Mouse (Mus musculus) adrenal gland, postnatal 14 days (tissue): ENCODE measurements around the gene Gm17622. TPM values are rescaled to one million over a fixed set of nuclear protein-coding genes. Genes with fewer than 3 reads are reported as not detected.

Source experiments
- DNase-seq: peaks from one replicate; pipeline ENCODE4 v3.0.0; 2021; ENCODE audit warnings: mixed read lengths
- total RNA-seq: library from RNA; stranded (reverse); gene quantifications from 2 replicates; pipeline ENCODE4 v1.2.3, GENCODE M21; 2021

The Gm17622 gene
- total RNA-seq, 1 experiment from 2014 or later, result not detected

- no peak for DNase-seq
Observed at GRCm38 (mm10) chr13:96511262-96511661, 20.7 kb downstream of the Gm17622 start.

GRCm38 (mm10) chr13:96511893-96512292, 21.4 kb downstream of the Gm17622 start:
- no peak for DNase-seq

- DNase-seq, result no peak
Observed at GRCm38 (mm10) chr13:96514154-96514942, 23.8 kb downstream of the Gm17622 start.

GRCm38 (mm10) chr13:96516249-96516648, 25.7 kb downstream of the Gm17622 start:
- DNase-seq, result no peak

- no peak for DNase-seq
Observed at GRCm38 (mm10) chr13:96517335-96517734, 26.8 kb downstream of the Gm17622 start.

GRCm38 (mm10) chr13:96521294-96521693, 30.8 kb downstream of the Gm17622 start:
- no peak for DNase-seq

- DNase-seq, result no peak
Observed at GRCm38 (mm10) chr13:96527022-96527421, 36.5 kb downstream of the Gm17622 start.

GRCm38 (mm10) chr13:96527856-96528255, 37.3 kb downstream of the Gm17622 start:
- no peak for DNase-seq

GRCm38 (mm10) chr13:96528776-96529175, 38.2 kb downstream of the Gm17622 start:
- no peak for DNase-seq

GRCm38 (mm10) chr13:96529542-96529941, 39.0 kb downstream of the Gm17622 start:
- no peak for DNase-seq

GRCm38 (mm10) chr13:96530064-96530463, 39.5 kb downstream of the Gm17622 start:
- no peak for DNase-seq

- no peak for DNase-seq
Observed at GRCm38 (mm10) chr13:96532176-96532575, 41.6 kb downstream of the Gm17622 start.

- DNase-seq, result no peak
Observed at GRCm38 (mm10) chr13:96533742-96534141, 43.2 kb downstream of the Gm17622 start.

GRCm38 (mm10) chr13:96536821-96537572, 46.5 kb downstream of the Gm17622 start:
- DNase-seq, result no peak

- DNase-seq, result no peak
Observed at GRCm38 (mm10) chr13:96538103-96538502, 47.6 kb downstream of the Gm17622 start.

Other genes with a start within 250 kb of the Gm17622 start
- gene Poc5, start 102.4 kb upstream of the Gm17622 start, total RNA-seq, result 14.2 and 16.9 TPM in 2 replicates
- 0.83 and 1.1 TPM in 2 replicates for gene Ankdd1b, start 19.5 kb upstream of the Gm17622 start, total RNA-seq
- gene Polk, start 51.8 kb downstream of the Gm17622 start, total RNA-seq, result 26.6 and 33.3 TPM in 2 replicates
- 75.5 and 81.6 TPM in 2 replicates for gene Col4a3bp, start 51.9 kb downstream of the Gm17622 start, total RNA-seq
- 62.0 and 103 TPM in 2 replicates for gene Hmgcr, start 180.2 kb downstream of the Gm17622 start, total RNA-seq